Mouse (Mus musculus): ENCODE results near the gene Vipr2. TPM values are rescaled to one million over a fixed set of nuclear protein-coding genes. Genes with fewer than 3 reads are reported as not detected.
A peak's percentile ranks its signal among the peaks of the same experiment; 100 is the strongest.

The Vipr2 gene
- total RNA-seq, 2 experiments from 2014 or later = 2.1 to 3.0 TPM

DNA sequence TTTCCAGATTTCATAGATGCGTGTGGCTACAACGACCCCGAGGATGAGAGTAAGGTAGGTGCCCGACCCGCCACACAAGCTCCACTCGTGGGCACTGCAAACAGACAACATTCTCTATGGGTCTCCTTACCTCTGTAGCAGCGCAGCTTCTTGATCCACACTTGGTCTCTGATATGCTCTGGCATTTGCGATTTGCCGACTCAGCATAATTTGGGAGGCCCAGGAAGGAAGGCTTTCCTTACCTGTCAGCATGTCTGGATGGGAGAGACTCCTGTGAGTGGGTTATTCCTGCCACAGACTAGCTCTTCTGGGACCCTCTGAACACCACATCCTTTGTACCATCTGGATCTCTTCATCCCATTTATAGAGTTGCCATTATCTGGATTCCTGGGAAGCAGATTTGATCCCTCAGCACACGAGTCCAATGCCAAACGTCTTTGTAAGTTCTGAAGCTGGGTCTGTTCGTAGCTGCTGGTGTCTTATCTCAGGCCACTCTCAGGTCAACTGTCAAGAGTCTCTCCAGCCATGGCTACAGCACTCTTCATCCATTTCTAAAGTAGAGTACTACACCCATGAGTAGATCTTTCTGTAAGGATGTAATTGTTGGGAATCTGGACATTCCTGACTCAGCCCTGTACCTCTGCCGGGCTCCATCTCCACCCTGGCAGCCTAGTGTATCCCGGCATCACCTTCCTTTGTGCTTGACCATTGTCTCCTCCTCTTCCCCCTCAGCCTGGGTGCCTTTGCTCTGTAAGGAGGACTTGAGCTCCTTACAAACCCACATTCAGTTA, 17.4 kb downstream of the Vipr2 start:
- intact Hi-C loops (cut with DNase I) = no loop called here
- no peak for DNase-seq

DNA sequence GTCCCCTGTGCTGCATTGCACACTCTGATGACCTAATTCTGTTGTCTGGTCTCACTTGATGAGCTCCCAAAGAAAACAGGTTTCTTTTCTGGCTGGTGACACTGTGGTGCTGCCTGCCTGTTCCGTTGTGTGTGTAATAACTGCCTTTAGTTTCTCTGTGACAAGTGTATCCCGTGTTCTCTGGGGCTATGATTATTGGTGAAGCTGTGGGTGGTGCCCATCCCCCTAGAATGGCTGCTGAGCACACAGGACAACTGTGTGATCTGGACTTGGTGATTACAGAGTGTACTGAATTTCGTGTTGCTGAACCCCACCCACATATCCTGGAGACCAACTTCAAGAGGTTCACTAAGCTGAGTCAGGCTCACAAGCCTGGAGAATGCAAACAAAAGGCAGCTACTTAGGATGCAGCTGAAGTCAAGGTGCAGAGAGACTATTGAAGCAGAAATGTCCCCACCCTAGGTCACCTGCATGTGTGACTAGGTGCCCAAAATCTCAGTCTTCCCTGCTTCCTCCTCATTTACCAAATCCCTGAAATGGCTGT, 18.9 kb downstream of the Vipr2 start:
- no peak for DNase-seq
- intact Hi-C loops (cut with DNase I) = no loop called here

- intact Hi-C loops (cut with DNase I) = no loop called here
Observed at GRCm38 (mm10) chr12:116097166-116097565, 19.6 kb downstream of the Vipr2 start.

DNA sequence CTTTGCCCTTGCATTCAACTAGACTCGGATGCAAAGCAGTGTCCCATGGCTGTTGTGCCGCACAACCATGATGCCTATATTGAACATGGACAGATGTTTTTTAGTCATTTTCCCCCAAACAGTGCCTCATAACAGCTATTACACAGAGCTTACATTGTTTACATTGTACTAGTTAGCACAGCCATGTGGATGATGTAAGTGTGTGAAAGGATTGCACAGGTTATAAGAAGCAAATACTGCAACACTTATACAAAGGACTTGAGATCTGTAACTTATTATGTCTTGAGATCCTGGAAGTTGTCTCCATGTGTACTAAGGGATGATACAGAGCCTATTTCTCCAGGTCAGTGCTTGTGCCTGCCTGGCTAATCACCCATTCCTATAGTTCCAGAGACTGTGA, 24.4 kb downstream of the Vipr2 start:
- DNase-seq = no peak
- intact Hi-C loops (cut with DNase I) = no loop called here

More at GRCm38 (mm10) chr12:116097166-116097565, 19.6 kb downstream of the Vipr2 start:
- DNase-seq = no peak

DNA sequence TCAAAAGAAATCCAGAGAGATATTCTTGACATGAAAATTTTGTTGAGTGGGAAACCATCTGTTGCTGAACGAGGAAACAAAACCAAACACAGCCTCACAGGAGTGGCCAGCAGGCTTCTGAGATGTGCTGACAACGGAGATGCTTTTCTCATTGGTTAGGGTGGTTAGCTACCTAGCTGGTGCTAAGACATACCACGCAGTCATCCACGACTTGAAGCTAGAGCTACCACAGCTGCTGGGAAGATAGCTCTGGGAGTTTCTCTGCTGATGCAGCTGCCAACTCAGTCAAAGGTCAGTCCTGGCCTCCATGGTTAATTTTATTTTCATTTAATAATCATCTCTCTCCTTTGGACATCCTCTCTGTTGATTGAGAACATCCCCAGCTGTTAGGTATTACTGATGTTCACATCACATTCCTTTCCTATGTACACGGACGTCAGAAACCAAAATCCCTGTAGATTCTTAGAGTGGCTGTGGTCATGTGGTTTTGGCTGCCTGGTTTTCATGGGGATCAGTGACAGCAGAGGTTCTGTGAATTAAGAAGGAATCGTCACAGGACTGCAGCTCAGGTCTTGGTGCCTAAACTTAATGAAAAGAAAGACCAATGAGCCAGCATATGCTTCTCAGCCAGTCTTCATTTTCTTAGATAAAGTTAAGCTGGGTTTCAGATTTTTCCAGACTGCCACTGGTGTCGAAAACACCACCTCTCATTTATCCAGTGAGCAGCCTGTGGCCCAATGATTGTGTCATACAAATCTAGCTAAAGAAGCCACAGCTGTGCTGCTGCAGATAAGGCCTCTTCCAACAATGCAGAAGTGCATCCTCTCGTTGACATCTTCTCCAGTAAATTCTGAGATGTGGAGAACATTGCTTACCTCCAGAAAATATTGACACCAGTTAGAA, 32.2 kb downstream of the Vipr2 start:
- peak; percentile 52 to 61 for DNase-seq
- intact Hi-C loops (cut with DNase I) = no loop called here

GRCm38 (mm10) chr12:116111007-116111694, 33.6 kb downstream of the Vipr2 start:
- peak in 1 of 2 experiments; percentile 12 for DNase-seq
- intact Hi-C loops (cut with DNase I) = no loop called here

- no peak for DNase-seq
- intact Hi-C loops (cut with DNase I) = no loop called here
Observed at GRCm38 (mm10) chr12:116115781-116116180, 38.3 kb downstream of the Vipr2 start.

- intact Hi-C loops (cut with DNase I) = no loop called here
Observed at GRCm38 (mm10) chr12:116116455-116116854, 38.9 kb downstream of the Vipr2 start.

GRCm38 (mm10) chr12:116117352-116117929, 39.9 kb downstream of the Vipr2 start:
- DNase-seq = no peak
- intact Hi-C loops (cut with DNase I) = no loop called here

More at GRCm38 (mm10) chr12:116116455-116116854, 38.9 kb downstream of the Vipr2 start:
- DNase-seq = no peak

DNA sequence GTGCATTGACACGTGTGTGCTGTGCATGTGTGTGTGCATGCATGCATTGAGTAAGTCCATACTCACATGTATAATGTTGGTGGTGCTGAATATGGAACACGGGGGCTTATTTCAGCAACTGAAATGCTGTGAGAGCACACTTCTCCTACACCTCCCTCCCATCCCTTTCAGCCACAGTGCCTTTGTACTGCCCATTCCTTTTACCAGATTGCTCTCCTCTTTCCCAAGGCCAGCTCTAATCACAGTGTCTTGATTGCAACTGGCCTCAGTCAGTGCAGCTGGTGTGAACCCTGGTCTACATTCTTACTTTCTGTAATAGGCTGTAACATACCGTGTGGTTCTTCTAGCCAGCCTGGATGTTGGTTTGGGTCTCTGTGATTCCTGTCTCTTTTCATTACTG, 41.5 kb downstream of the Vipr2 start:
- intact Hi-C loops (cut with DNase I) = no loop called here
- no peak for DNase-seq

- no peak for DNase-seq
- intact Hi-C loops (cut with DNase I) = no loop called here
Observed at GRCm38 (mm10) chr12:116123786-116124185, 46.3 kb downstream of the Vipr2 start.

DNA sequence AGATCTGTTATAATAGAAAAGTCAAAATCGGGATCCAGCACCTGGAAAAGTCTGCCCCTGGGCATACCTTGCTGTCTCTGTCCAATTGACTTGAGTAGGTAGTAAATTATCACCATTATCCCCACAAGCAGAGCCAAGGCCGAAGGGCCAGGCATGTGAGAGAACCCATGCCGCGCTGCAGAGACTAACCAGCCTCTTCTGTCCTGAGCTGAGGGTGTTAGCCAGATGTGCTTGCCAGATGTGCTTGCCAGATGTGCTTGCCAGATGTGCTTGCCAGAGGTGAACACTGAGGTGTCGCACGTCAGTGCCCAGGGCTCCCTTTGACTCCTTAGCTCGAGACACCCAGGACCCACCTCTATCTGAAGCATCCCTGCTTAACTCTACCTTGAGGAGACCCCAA, 53.4 kb downstream of the Vipr2 start:
- intact Hi-C loops (cut with DNase I) = no loop called here
- no peak for DNase-seq

- intact Hi-C loops (cut with DNase I) = no loop called here
- DNase-seq = no peak
Observed at GRCm38 (mm10) chr12:116132909-116133308, 55.4 kb downstream of the Vipr2 start.

DNA sequence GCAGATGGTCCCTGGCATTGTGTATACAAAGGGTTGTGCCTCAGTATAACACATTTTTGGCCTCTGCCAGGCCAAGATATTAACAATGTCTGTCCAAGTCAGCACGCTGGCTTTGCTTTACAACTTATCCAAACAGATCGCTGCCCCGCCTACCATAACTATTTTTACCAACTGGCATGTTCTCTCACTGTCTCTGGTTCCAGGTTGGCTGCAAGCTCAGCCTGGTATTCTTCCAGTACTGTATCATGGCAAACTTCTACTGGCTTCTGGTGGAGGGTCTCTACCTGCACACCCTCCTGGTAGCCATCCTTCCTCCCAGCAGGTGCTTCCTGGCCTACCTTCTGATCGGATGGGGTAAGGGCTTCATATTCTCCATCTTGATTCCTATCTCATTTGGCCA, 58.4 kb downstream of the Vipr2 start:
- intact Hi-C loops (cut with DNase I) = no loop called here
- DNase-seq = no peak

DNA sequence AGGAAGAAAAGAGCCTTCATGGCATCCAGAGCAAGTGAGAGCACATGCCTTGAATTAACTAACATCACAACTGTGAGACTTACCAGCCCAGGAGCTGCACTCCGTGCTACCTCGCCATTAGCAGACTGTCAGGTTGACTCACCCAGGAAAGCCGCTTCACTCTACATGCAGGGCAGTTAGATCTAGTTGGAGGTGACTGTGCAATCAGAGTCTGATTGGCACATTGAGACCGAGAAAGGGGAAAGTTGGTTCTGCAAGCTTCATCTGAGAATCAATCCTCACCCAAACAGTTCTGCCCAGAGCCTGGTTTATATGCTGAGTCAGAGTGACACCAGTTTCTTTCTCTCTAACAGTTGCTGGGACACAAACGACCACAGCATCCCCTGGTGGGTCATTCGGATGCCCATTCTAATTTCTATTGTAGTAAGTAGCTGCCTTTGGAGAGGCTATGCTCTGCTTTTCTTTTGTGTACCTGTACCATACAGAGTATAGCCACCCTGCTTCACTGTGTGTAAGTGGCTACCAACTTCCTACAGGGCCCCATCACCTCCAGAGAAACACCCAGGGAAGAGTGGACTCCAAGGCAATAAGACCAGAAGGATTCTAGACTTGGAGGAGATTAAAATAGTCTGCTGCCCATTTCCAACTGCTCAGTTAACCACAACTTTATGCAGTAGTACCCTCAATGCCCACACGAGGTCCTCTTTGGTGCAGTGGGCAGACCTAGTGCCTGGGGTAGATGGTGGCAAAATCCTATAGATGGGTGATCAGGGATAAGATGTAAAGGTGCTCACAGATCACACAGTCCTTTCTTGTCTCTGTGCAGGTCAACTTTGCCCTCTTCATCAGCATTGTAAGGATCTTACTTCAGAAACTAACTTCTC, 61.0 kb downstream of the Vipr2 start:
- intact Hi-C loops (cut with DNase I) = no loop called here
- no peak for DNase-seq

GRCm38 (mm10) chr12:116140605-116141004, 63.1 kb downstream of the Vipr2 start:
- intact Hi-C loops (cut with DNase I) = no loop called here
- no peak for DNase-seq

DNA sequence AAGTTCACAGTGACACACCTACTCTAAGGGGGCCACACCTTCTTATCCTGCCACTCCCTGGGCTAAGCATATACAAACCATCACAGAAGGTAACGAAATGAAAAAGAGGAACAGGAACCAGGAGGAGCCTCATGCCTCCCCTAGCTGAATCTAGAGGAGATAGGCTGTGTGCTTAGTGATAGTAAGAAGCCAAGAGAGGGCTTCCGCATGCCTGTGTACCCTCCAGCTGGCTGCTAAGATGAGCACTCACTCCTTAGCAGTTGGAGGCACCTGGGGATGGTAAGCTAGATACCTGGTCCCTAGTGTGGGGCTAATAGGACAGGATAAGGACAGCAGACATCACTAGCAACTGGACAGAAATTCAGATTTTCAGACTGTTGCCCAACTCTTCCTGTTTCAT, 64.3 kb downstream of the Vipr2 start:
- DNase-seq = no peak
- intact Hi-C loops (cut with DNase I) = no loop called here

GRCm38 (mm10) chr12:116142464-116142863, 64.9 kb downstream of the Vipr2 start:
- no peak for DNase-seq
- intact Hi-C loops (cut with DNase I) = no loop called here

DNA sequence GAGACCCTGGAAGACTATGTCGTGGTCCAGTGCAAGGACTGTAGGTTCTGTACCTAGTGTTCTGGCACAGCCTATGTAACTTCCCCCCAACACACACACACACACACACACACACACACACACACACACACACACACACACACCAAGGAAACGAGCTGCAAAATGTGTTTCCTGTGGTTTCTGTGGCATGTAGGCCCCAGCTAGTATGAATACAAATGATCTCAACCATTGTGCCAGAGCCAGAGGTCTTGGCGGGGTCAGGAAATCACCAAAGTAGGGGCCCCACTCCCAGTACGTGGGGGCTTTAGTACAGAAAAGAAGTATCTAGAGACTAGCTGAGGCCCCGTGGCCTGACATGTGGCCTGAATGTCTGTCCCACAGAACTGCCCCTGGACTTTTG, 67.7 kb downstream of the Vipr2 start:
- DNase-seq = peak in 1 of 2 experiments; percentile 38
- intact Hi-C loops (cut with DNase I) = no loop called here

All from heart, postnatal 10 days (tissue).